Mouse (Mus musculus) hindbrain, embryonic 13.5 days (tissue): ENCODE measurements around the gene Stoml2. TPM values are rescaled to one million over a fixed set of nuclear protein-coding genes. Genes with fewer than 3 reads are reported as not detected.
A peak's percentile ranks its signal among the peaks of the same experiment; 100 is the strongest.

ENCODE experiments used
- ATAC-seq: fragments of 200-750 bp; cut with Nextera tagmentation; 2 replicates; pipeline ENCODE4 v1.8.0; 2017; ENCODE audit warnings: moderate TSS enrichment; ENCODE audit not compliant: low FRiP score
- H3K27ac ChIP-seq: fragments of 300-500 bp; sonication (generic); 2 replicates; pipeline ENCODE4 v1.5.1; 2015; ENCODE audit warnings: inconsistent platforms, mild to moderate bottlenecking, moderate library complexity
- H3K27me3 ChIP-seq: fragments of 300-500 bp; sonication (generic); 2 replicates; pipeline ENCODE4 v1.6.1; 2015; ENCODE audit warnings: mild to moderate bottlenecking, inconsistent platforms
- H3K36me3 ChIP-seq: fragments of 300-500 bp; sonication (generic); 2 replicates; pipeline ENCODE4 v1.6.1; 2015; ENCODE audit warnings: mild to moderate bottlenecking, inconsistent platforms
- H3K4me1 ChIP-seq: fragments of 300-500 bp; sonication (generic); replicated peaks from 2 replicates; pipeline ENCODE4 v1.6.1; 2015; ENCODE audit warnings: inconsistent platforms
- H3K4me2 ChIP-seq: fragments of 300-500 bp; sonication (generic); 2 replicates; pipeline ENCODE4 v1.6.1; 2015; ENCODE audit warnings: inconsistent platforms, mild to moderate bottlenecking, moderate library complexity
- H3K4me3 ChIP-seq: fragments of 300-500 bp; sonication (generic); 2 replicates; pipeline ENCODE4 v1.5.1; 2015; ENCODE audit warnings: mild to moderate bottlenecking, inconsistent platforms
- H3K9ac ChIP-seq: fragments of 300-500 bp; sonication (generic); 2 replicates; pipeline ENCODE4 v1.6.1; 2015; ENCODE audit warnings: mild to moderate bottlenecking, inconsistent platforms
- H3K9me3 ChIP-seq: fragments of 300-500 bp; sonication (generic); 2 replicates; pipeline ENCODE4 v1.6.1; 2016; ENCODE audit warnings: inconsistent platforms
- WGBS: fragments of 180-500 bp; shearing (Covaris S2); methylation state at CpG from one replicate; pipeline ENCODE4 v1.1.7; 2015; 5-methylcytosine and 5-hydroxymethylcytosine counted together
- polyA plus RNA-seq: library from polyadenylated mRNA; unstranded; fragments of >200 nt; fragmentation: Nextera tagmentation; extraction: Ambion mirVana; gene quantifications from 2 replicates; pipeline ENCODE4 v1.2.1, GENCODE M21; 2015

Stoml2 gene
- polyA plus RNA-seq, 1 experiment from 2014 or later: 226 TPM

GRCm38 (mm10) chr4:43033481-43033880 lies 2.0 kb upstream of the Stoml2 start:
- peaks cover 60% of the 10 kb centered on the region for H3K36me3 ChIP-seq
- no peaks in the 10 kb centered on the region for H3K9me3 ChIP-seq
- 0 out of 2 replicates have a peak overlapping the region, but pooled peaks have one; percentile 8 for H3K9ac ChIP-seq
- no peak overlapping the region for H3K4me2 ChIP-seq
- H3K27ac ChIP-seq: no peak overlapping the region
- WGBS: 88% methylated on average over 14 of the region's 14 CpGs
- H3K4me1 ChIP-seq: peaks cover 44% of the 10 kb centered on the region
- ATAC-seq: no peak
- no peak overlapping the region for H3K4me3 ChIP-seq
- no peaks in the 10 kb centered on the region for H3K27me3 ChIP-seq

- H3K36me3 ChIP-seq: peaks cover 70% of the 10 kb centered on the region
Measured at GRCm38 (mm10) chr4:43032501-43032900, 991 bp upstream of the Stoml2 start.

GRCm38 (mm10) chr4:43030780-43031230 lies 705 bp downstream of the Stoml2 start:
- no peaks in the 10 kb centered on the region for H3K27me3 ChIP-seq
- 2% methylated on average over 28 of the region's 28 CpGs for WGBS
- H3K27ac ChIP-seq: peak overlapping the region; percentile 92
- peaks cover 69% of the 10 kb centered on the region for H3K36me3 ChIP-seq
- no peaks in the 10 kb centered on the region for H3K9me3 ChIP-seq
- H3K4me1 ChIP-seq: peaks cover 28% of the 10 kb centered on the region
- ATAC-seq: peak; percentile 65
- peak overlapping the region; percentile 94 for H3K9ac ChIP-seq
- peak overlapping the region; percentile 85 for H3K4me3 ChIP-seq
- H3K4me2 ChIP-seq: peak overlapping the region; percentile 86

More at GRCm38 (mm10) chr4:43032501-43032900, 991 bp upstream of the Stoml2 start:
- peaks cover 34% of the 10 kb centered on the region for H3K4me1 ChIP-seq
- ATAC-seq: no peak
- H3K27ac ChIP-seq: peak overlapping the region; percentile 92
- no peaks in the 10 kb centered on the region for H3K27me3 ChIP-seq
- H3K9ac ChIP-seq: no peak overlapping the region
- no peak overlapping the region for H3K4me2 ChIP-seq
- no peak overlapping the region for H3K4me3 ChIP-seq
- 100% methylated on average over 1 of the region's 1 CpGs for WGBS
- no peaks in the 10 kb centered on the region for H3K9me3 ChIP-seq

- 77% methylated on average over 9 of the region's 9 CpGs for WGBS
Measured at GRCm38 (mm10) chr4:43030352-43030751, 1.2 kb downstream of the Stoml2 start.

GRCm38 (mm10) chr4:43029749-43030148 lies 1.8 kb downstream of the Stoml2 start:
- no peak for ATAC-seq
- Histone ChIP-seq H3K27me3 (no peaks in the 10 kb centered on the region), H3K4me1 (peaks cover 32% of the 10 kb centered on the region), H3K4me3 (no peak overlapping the region), H3K36me3 (peaks cover 59% of the 10 kb centered on the region), H3K4me2 (peak overlapping the region; percentile 86; the same call in 1 of the 2 replicates), H3K27ac (no peak overlapping the region), H3K9ac (no peak overlapping the region; the same call in 1 of the 2 replicates), H3K9me3 (no peaks in the 10 kb centered on the region)
- 97% methylated on average over 9 of the region's 9 CpGs for WGBS

More at GRCm38 (mm10) chr4:43030352-43030751, 1.2 kb downstream of the Stoml2 start:
- ATAC-seq: no peak
- H3K36me3 ChIP-seq: peaks cover 65% of the 10 kb centered on the region
- H3K4me1 ChIP-seq: peaks cover 28% of the 10 kb centered on the region
- H3K4me3 ChIP-seq: peak overlapping the region; percentile 85
- no peaks in the 10 kb centered on the region for H3K9me3 ChIP-seq
- H3K4me2 ChIP-seq: peak overlapping the region; percentile 86
- peak overlapping the region; percentile 92 for H3K27ac ChIP-seq
- no peaks in the 10 kb centered on the region for H3K27me3 ChIP-seq
- H3K9ac ChIP-seq: peak overlapping the region; percentile 94

GRCm38 (mm10) chr4:43029121-43029520 lies 2.4 kb downstream of the Stoml2 start:
- no peaks in the 10 kb centered on the region for H3K27me3 ChIP-seq
- no peak for ATAC-seq
- no peak overlapping the region for H3K9ac ChIP-seq
- WGBS: 98% methylated on average over 7 of the region's 7 CpGs
- H3K4me2 ChIP-seq: no peak overlapping the region
- peaks cover 52% of the 10 kb centered on the region for H3K36me3 ChIP-seq
- H3K27ac ChIP-seq: no peak overlapping the region
- no peak overlapping the region for H3K4me3 ChIP-seq
- peaks cover 38% of the 10 kb centered on the region for H3K4me1 ChIP-seq
- H3K9me3 ChIP-seq: no peaks in the 10 kb centered on the region

GRCm38 (mm10) chr4:43025084-43025960 lies 6.2 kb downstream of the Stoml2 start, which contains the start of gene Pigo:
Gene Pigo, minus strand, starts transcription at chr4:43025819.
- peak within 1 kb of the TSS; percentile 96 for H3K27ac ChIP-seq
- peak within 1 kb of the TSS; percentile 78 for H3K4me2 ChIP-seq
- WGBS: 9% methylated on average over 42 of the region's 42 CpGs
- peaks cover 68% of the 10 kb centered on the region for H3K36me3 ChIP-seq
- H3K4me1 ChIP-seq: peaks cover 30% of the 10 kb centered on the region
- H3K4me3 ChIP-seq: peak within 1 kb of the TSS; percentile 62
- no peaks in the 10 kb centered on the region for H3K27me3 ChIP-seq
- H3K9me3 ChIP-seq: no peaks in the 10 kb centered on the region
- peak; percentile 94 for ATAC-seq
- H3K9ac ChIP-seq: peak within 1 kb of the TSS; percentile 78

GRCm38 (mm10) chr4:43024673-43025072 lies 6.8 kb downstream of the Stoml2 start:
- Histone ChIP-seq H3K27me3 (no peaks in the 10 kb centered on the region), H3K27ac (peak overlapping the region; percentile 96), H3K9ac (peak overlapping the region; percentile 78), H3K4me3 (peak overlapping the region; percentile 62), H3K4me1 (peaks cover 24% of the 10 kb centered on the region), H3K9me3 (no peaks in the 10 kb centered on the region), H3K4me2 (peak overlapping the region; percentile 78), H3K36me3 (peaks cover 72% of the 10 kb centered on the region)
- no peak for ATAC-seq
- WGBS: 88% methylated on average over 14 of the region's 14 CpGs

GRCm38 (mm10) chr4:43021341-43021740 lies 10.2 kb downstream of the Stoml2 start:
- no peak overlapping the region for H3K9ac ChIP-seq
- peaks cover 72% of the 10 kb centered on the region for H3K36me3 ChIP-seq
- no peaks in the 10 kb centered on the region for H3K27me3 ChIP-seq
- 71% methylated on average over 17 of the region's 17 CpGs for WGBS
- no peak overlapping the region for H3K4me3 ChIP-seq
- no peaks in the 10 kb centered on the region for H3K9me3 ChIP-seq
- ATAC-seq: no peak
- H3K27ac ChIP-seq: no peak overlapping the region
- no peak overlapping the region for H3K4me2 ChIP-seq
- H3K4me1 ChIP-seq: peaks cover 22% of the 10 kb centered on the region

GRCm38 (mm10) chr4:43020876-43021275 lies 10.6 kb downstream of the Stoml2 start:
- no peak for ATAC-seq
- Histone ChIP-seq H3K9ac (no peak overlapping the region), H3K9me3 (no peaks in the 10 kb centered on the region), H3K4me3 (no peak overlapping the region), H3K27me3 (no peaks in the 10 kb centered on the region), H3K27ac (no peak overlapping the region), H3K4me2 (no peak overlapping the region), H3K36me3 (peaks cover 72% of the 10 kb centered on the region), H3K4me1 (peaks cover 22% of the 10 kb centered on the region)
- 87% methylated on average over 16 of the region's 16 CpGs for WGBS

- H3K36me3 ChIP-seq: peaks cover 72% of the 10 kb centered on the region
- H3K4me3 ChIP-seq: no peak overlapping the region
- H3K27ac ChIP-seq: no peak overlapping the region
- H3K4me2 ChIP-seq: no peak overlapping the region
- no peaks in the 10 kb centered on the region for H3K27me3 ChIP-seq
- ATAC-seq: no peak
- peaks cover 19% of the 10 kb centered on the region for H3K4me1 ChIP-seq
- H3K9ac ChIP-seq: no peak overlapping the region
- 94% methylated on average over 23 of the region's 23 CpGs for WGBS
- no peaks in the 10 kb centered on the region for H3K9me3 ChIP-seq
Measured at GRCm38 (mm10) chr4:43019641-43020465, 11.7 kb downstream of the Stoml2 start.

GRCm38 (mm10) chr4:43019176-43019575 lies 12.3 kb downstream of the Stoml2 start:
- Histone ChIP-seq H3K9ac (no peak overlapping the region), H3K4me1 (peaks cover 12% of the 10 kb centered on the region), H3K27ac (no peak overlapping the region), H3K4me2 (no peak overlapping the region), H3K9me3 (no peaks in the 10 kb centered on the region), H3K4me3 (no peak overlapping the region), H3K36me3 (peaks cover 72% of the 10 kb centered on the region), H3K27me3 (no peaks in the 10 kb centered on the region)
- WGBS: 95% methylated on average over 10 of the region's 10 CpGs
- ATAC-seq: no peak
